Mouse (Mus musculus): ENCODE measurements around the gene Knstrn. TPM values are rescaled to one million over a fixed set of nuclear protein-coding genes. Genes with fewer than 3 reads are reported as not detected.

The Knstrn gene
- polyA plus RNA-seq, 1 experiment from 2014 or later: 62.7 TPM

Other genes starting within 250 kb of the Knstrn start
- gene Bub1b, start 215.8 kb upstream of the Knstrn start, polyA plus RNA-seq (2015; fragmentation: Nextera tagmentation; extraction: Ambion mirVana): 37.4 and 38.0 TPM in 2 replicates
- 20.1 and 21.1 TPM in 2 replicates for gene Pak6, start 150.7 kb upstream of the Knstrn start, polyA plus RNA-seq (2015; fragmentation: Nextera tagmentation; extraction: Ambion mirVana)
- gene Ankrd63, start 110.0 kb upstream of the Knstrn start, polyA plus RNA-seq (2015; fragmentation: Nextera tagmentation; extraction: Ambion mirVana): 0.04 TPM in 1 of 2 replicates, not detected in the other
- 0.11 and 0.13 TPM in 2 replicates for gene Plcb2, start 85.6 kb upstream of the Knstrn start, polyA plus RNA-seq (2015; fragmentation: Nextera tagmentation; extraction: Ambion mirVana)
- gene Inafm2, start 68.2 kb upstream of the Knstrn start, polyA plus RNA-seq (2015; fragmentation: Nextera tagmentation; extraction: Ambion mirVana): 24.6 and 25.8 TPM in 2 replicates
- gene Ccdc9b, start 51.3 kb upstream of the Knstrn start, polyA plus RNA-seq (2015; fragmentation: Nextera tagmentation; extraction: Ambion mirVana): 1.7 and 2.1 TPM in 2 replicates
- gene Phgr1, start 41.2 kb upstream of the Knstrn start, polyA plus RNA-seq (2015; fragmentation: Nextera tagmentation; extraction: Ambion mirVana): not detected in 2 replicates
- 32.7 and 35.8 TPM in 2 replicates for gene Disp2, start 34.3 kb upstream of the Knstrn start, polyA plus RNA-seq (2015; fragmentation: Nextera tagmentation; extraction: Ambion mirVana)
- gene Ivd, start 48.0 kb downstream of the Knstrn start, polyA plus RNA-seq (2015; fragmentation: Nextera tagmentation; extraction: Ambion mirVana): 42.5 and 42.8 TPM in 2 replicates
- gene Bahd1, start 86.4 kb downstream of the Knstrn start, polyA plus RNA-seq (2015; fragmentation: Nextera tagmentation; extraction: Ambion mirVana): 4.2 and 5.0 TPM in 2 replicates
- 6.2 and 6.6 TPM in 2 replicates for gene Chst14, start 112.5 kb downstream of the Knstrn start, polyA plus RNA-seq (2015; fragmentation: Nextera tagmentation; extraction: Ambion mirVana)
- 30.7 and 31.9 TPM in 2 replicates for gene Ccdc32, start 215.4 kb downstream of the Knstrn start, polyA plus RNA-seq (2015; fragmentation: Nextera tagmentation; extraction: Ambion mirVana)
- gene Rpusd2, start 220.8 kb downstream of the Knstrn start, polyA plus RNA-seq (2015; fragmentation: Nextera tagmentation; extraction: Ambion mirVana): 5.6 and 5.8 TPM in 2 replicates
- gene Knl1, start 233.1 kb downstream of the Knstrn start, polyA plus RNA-seq (2015; fragmentation: Nextera tagmentation; extraction: Ambion mirVana): 26.6 and 30.8 TPM in 2 replicates